Mouse (Mus musculus): ENCODE results near the gene Trove2.

- TF ChIP-seq GATA1 (IDR thresholded peaks at IDR 0.05; ENCODE audit: borderline replicate concordance, low read length) (no peak), FLI1 (IDR thresholded peaks at IDR 0.05; ENCODE audit: low read length) (no peak)
Measured at GRCm38 (mm10) chr1:143773082-143773481, 3.8 kb downstream of the Trove2 start.

Data from megakaryocyte, embryonic 14.5 days (primary cell).